14 mouse cellular contexts compared by ENCODE assay signal in genomic region chr1:19104143-19104857, GRCm38 (mm10). TPM values are rescaled to one million over a fixed set of nuclear protein-coding genes. Genes with fewer than 3 reads are reported as not detected.
DNase-seq lines count a peak whose midpoint lies in the region; ATAC-seq lines count a peak whose summit lies in the region.
"Had no signal": no experiment of that assay in that cellular context is flagged by ENCODE, and none has a peak within 500 bp of the region (broad histone marks: within the 10 kb centered on the region; RNA-seq: fewer than 3 reads in every experiment).

No protein-coding gene starts in this region.

- H3K9ac ChIP-seq in forebrain, embryonic 13.5 days, result no peak overlapping the region
- H3K9ac ChIP-seq in midbrain, embryonic 11.5 days (ENCODE audit: low read length), result peak overlapping the region; percentile 51
- no peak overlapping the region for H3K9ac ChIP-seq in liver, embryonic 11.5 days (ENCODE audit: low read depth, low read length)
- H3K9ac ChIP-seq: heart, embryonic 13.5 days had no signal

- WGBS in forebrain, embryonic 13.5 days, result under 1% methylated on average over 40 of the region's 40 CpGs
- WGBS in midbrain, embryonic 11.5 days, result under 1% methylated on average over 40 of the region's 40 CpGs
- 1% methylated on average over 40 of the region's 40 CpGs for WGBS in liver, embryonic 11.5 days

- H3K36me3 ChIP-seq in forebrain, embryonic 13.5 days (ENCODE audit: poor library complexity, severe bottlenecking), result no peaks in the 10 kb centered on the region
- H3K36me3 ChIP-seq in midbrain, embryonic 11.5 days (ENCODE audit: control insufficient read depth, insufficient read depth, low read length), result no peaks in the 10 kb centered on the region
- no peaks in the 10 kb centered on the region for H3K36me3 ChIP-seq in liver, embryonic 11.5 days (ENCODE audit: control insufficient read depth, insufficient read depth, low read length)
- H3K36me3 ChIP-seq: heart, embryonic 13.5 days had no signal

- no peaks in the 10 kb centered on the region for H3K9me3 ChIP-seq in forebrain, embryonic 13.5 days (replicated peaks)
- no peaks in the 10 kb centered on the region for H3K9me3 ChIP-seq in midbrain, embryonic 11.5 days (ENCODE audit: control insufficient read depth, low read length)
- H3K9me3 ChIP-seq in liver, embryonic 11.5 days (ENCODE audit: control insufficient read depth, low read length), result no peaks in the 10 kb centered on the region
- H3K9me3 ChIP-seq: heart, embryonic 13.5 days had no signal

- H3K27me3 ChIP-seq in forebrain, embryonic 13.5 days, result peaks cover 99% of the 10 kb centered on the region
- H3K27me3 ChIP-seq in midbrain, embryonic 11.5 days (ENCODE audit: control insufficient read depth, insufficient read depth, low read length), result peaks cover 91% of the 10 kb centered on the region
- H3K27me3 ChIP-seq in liver, embryonic 11.5 days (replicated peaks; ENCODE audit: control insufficient read depth, insufficient read depth, low read length), result peaks cover 74% of the 10 kb centered on the region

- peak overlapping the region; percentile 14 for H3K4me3 ChIP-seq in forebrain, embryonic 13.5 days
- H3K4me3 ChIP-seq in midbrain, embryonic 11.5 days (ENCODE audit: low read depth, low read length), result peak overlapping the region; percentile 36
- no peak overlapping the region for H3K4me3 ChIP-seq in liver, embryonic 11.5 days (ENCODE audit: low read depth, low read length)
- H3K4me3 ChIP-seq: heart, embryonic 13.5 days had no signal

- H3K4me2 ChIP-seq in forebrain, embryonic 13.5 days, result no peak overlapping the region; the same call in 1 of the 2 replicates
- peak overlapping the region; percentile 38 for H3K4me2 ChIP-seq in midbrain, embryonic 11.5 days
- no peak overlapping the region for H3K4me2 ChIP-seq in liver, embryonic 11.5 days
- H3K4me2 ChIP-seq: heart, embryonic 13.5 days had no signal

- ATAC-seq in forebrain, embryonic 13.5 days, result peak; percentile 37
- peak; percentile 36 for ATAC-seq in midbrain, embryonic 11.5 days (ENCODE audit: low FRiP score)
- ATAC-seq in liver, embryonic 11.5 days (replicated peaks; ENCODE audit: low FRiP score), result no peak

- H3K27ac ChIP-seq in forebrain, embryonic 13.5 days, result no peak overlapping the region
- H3K27ac ChIP-seq in midbrain, embryonic 11.5 days (ENCODE audit: low read depth, low read length), result peak overlapping the region; percentile 58
- no peak overlapping the region for H3K27ac ChIP-seq in liver, embryonic 11.5 days (ENCODE audit: low read depth, low read length)
- H3K27ac ChIP-seq: heart, embryonic 13.5 days had no signal

- no peaks in the 10 kb centered on the region for H3K4me1 ChIP-seq in forebrain, embryonic 13.5 days
- H3K4me1 ChIP-seq in midbrain, embryonic 11.5 days (ENCODE audit: control insufficient read depth, insufficient read depth, low read length), result peaks cover 4% of the 10 kb centered on the region; the same call in 1 of the 2 replicates
- H3K4me1 ChIP-seq in liver, embryonic 11.5 days (replicated peaks; ENCODE audit: control insufficient read depth, insufficient read depth, low read length), result no peaks in the 10 kb centered on the region
- H3K4me1 ChIP-seq: heart, embryonic 13.5 days had no signal

- DNase-seq in 3134 (ENCODE audit: extremely low read depth, insufficient read length, low spot score) (peak; percentile 10), ES-CJ7 (ENCODE audit: low read depth, low spot score) (peak; percentile 78)
- peak; percentile 96 for DNase-seq in midbrain, embryonic 11.5 days (ENCODE audit: low spot score, missing footprints)
- DNase-seq in cerebellum, postnatal 25 days, result no peak
- DNase-seq in liver, embryonic 11.5 days (ENCODE audit: low spot score), result no peak
- DNase-seq in heart, adult 18-20 months, result no peak
- DNase-seq: kidney, adult 11 months; lung, postnatal 4 days; thymus, adult 2 months had no signal

RNA-seq across cellular contexts. Expression of gene Tfap2d, which starts 1.5 kb away (rescaled TPM):
- 4.0 and 4.2 TPM in 2 replicates for polyA plus RNA-seq in forebrain, embryonic 13.5 days (2015; fragmentation: Nextera tagmentation; extraction: Ambion mirVana)
- polyA plus RNA-seq in midbrain, embryonic 11.5 days (2014; fragmentation: Nextera tagmentation; extraction: Ambion mirVana), result 20.1 and 28.1 TPM in 2 replicates
- polyA plus RNA-seq in liver, embryonic 11.5 days (2014; fragmentation: Nextera tagmentation; extraction: Ambion mirVana), result not detected in 2 replicates
- total RNA-seq in heart, adult 18-20 months (2021), result not detected
- total RNA-seq: liver, adult 2 months; MEL had no signal
- polyA plus RNA-seq: heart, embryonic 13.5 days; spleen, adult 2 months; thymus, adult 2 months had no signal

Comparison
In these comparisons a context has a peak if more than half of its experiments do, and no peak if none do; other contexts are left out.
1. DNase-seq: peak in 3134 (single experiment), ES-CJ7 (single experiment) and midbrain, embryonic 11.5 days (single experiment); none in cerebellum, postnatal 25 days (0 of 2), liver, embryonic 11.5 days (single experiment) and heart, adult 18-20 months (0 of 2).